Mouse (Mus musculus): ENCODE measurements around the gene Adgrb3. TPM values are rescaled to one million over a fixed set of nuclear protein-coding genes. Genes with fewer than 3 reads are reported as not detected.
"Not testable (repeated sequence)": the region's sequence is repeated elsewhere in the genome, so short reads cannot be mapped to it uniquely, and the experiment has no call there.

The Adgrb3 gene
- polyA plus RNA-seq, 1 experiment from 2014 or later = 0.62 TPM

- H3K36me3 ChIP-seq (ENCODE audit: control insufficient read depth, insufficient read depth, low read length) = no peaks in the 10 kb centered on the region
- WGBS = 87% methylated on average over 4 of the region's 4 CpGs
Observed at GRCm38 (mm10) chr1:25697179-25697578, 132.3 kb downstream of the Adgrb3 start.

DNA sequence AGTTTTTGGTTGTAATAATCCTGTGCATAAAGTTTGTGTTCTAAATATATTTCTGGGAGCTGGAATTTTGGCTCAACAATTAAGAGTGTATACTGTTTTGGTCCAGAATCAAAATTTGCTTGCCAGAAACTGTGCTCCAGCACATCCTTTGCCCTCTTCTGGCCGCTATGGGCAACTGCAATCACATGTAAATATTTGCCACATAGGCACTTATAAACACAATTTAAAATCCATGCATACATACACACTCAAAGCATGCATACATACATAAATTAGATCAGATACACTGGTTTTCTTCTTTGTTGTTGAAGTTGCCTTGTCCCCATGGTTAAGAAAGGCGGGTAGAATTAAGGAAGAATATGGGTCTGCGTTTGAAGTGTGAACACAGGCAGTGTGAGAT is 132.7 kb downstream of the Adgrb3 start:
- Histone ChIP-seq H3K27ac (ENCODE audit: low read depth, low read length) (no peak overlapping the region), H3K4me3 (ENCODE audit: low read length) (no peak overlapping the region), H3K9me3 (ENCODE audit: control insufficient read depth, low read length) (no peaks in the 10 kb centered on the region), H3K9ac (ENCODE audit: low read depth, low read length) (no peak overlapping the region), H3K27me3 (ENCODE audit: control insufficient read depth, insufficient read depth, low read length) (no peaks in the 10 kb centered on the region), H3K4me2 (replicated peaks; ENCODE audit: low read depth, low read length) (no peak overlapping the region), H3K36me3 (ENCODE audit: control insufficient read depth, insufficient read depth, low read length) (no peaks in the 10 kb centered on the region), H3K4me1 (ENCODE audit: control insufficient read depth, insufficient read depth, low read length) (no peaks in the 10 kb centered on the region)
- WGBS = 70% methylated on average over 3 of the region's 3 CpGs
- ATAC-seq (ENCODE audit: low FRiP score, low TSS enrichment) = no peak

More at GRCm38 (mm10) chr1:25697179-25697578, 132.3 kb downstream of the Adgrb3 start:
- Histone ChIP-seq H3K27ac (ENCODE audit: low read depth, low read length) (no peak overlapping the region), H3K27me3 (ENCODE audit: control insufficient read depth, insufficient read depth, low read length) (no peaks in the 10 kb centered on the region), H3K9me3 (ENCODE audit: control insufficient read depth, low read length) (no peaks in the 10 kb centered on the region), H3K4me3 (ENCODE audit: low read length) (no peak overlapping the region), H3K4me2 (replicated peaks; ENCODE audit: low read depth, low read length) (no peak overlapping the region), H3K9ac (ENCODE audit: low read depth, low read length) (no peak overlapping the region), H3K4me1 (ENCODE audit: control insufficient read depth, insufficient read depth, low read length) (no peaks in the 10 kb centered on the region)
- no peak for ATAC-seq (ENCODE audit: low FRiP score, low TSS enrichment)

DNA sequence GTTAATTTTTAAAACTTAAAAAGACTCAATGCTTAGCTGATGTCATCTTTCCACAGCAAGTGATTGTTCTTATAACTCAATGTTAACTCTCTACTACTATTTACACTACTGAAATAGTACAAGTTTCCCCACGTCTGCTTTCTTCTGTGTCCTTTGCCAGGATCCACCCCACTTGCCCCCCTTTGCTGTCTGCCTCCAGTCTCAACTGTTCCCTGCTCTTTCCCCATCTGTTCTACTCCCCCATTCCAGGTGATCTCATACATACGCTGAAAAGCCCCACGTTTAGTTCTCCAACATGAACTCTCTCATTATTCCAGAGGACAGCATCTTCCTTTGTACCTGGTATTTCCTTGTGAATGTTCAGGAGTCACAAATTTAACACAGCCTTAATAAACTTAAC is 147.4 kb downstream of the Adgrb3 start:
- 79% methylated on average over 3 of the region's 3 CpGs for WGBS
- H3K27me3 ChIP-seq (ENCODE audit: control insufficient read depth, insufficient read depth, low read length) = no peaks in the 10 kb centered on the region
- H3K9me3 ChIP-seq (ENCODE audit: control insufficient read depth, low read length) = no peaks in the 10 kb centered on the region
- H3K4me1 ChIP-seq (ENCODE audit: control insufficient read depth, insufficient read depth, low read length) = no peaks in the 10 kb centered on the region
- no peak overlapping the region for H3K4me2 ChIP-seq (replicated peaks; ENCODE audit: low read depth, low read length)
- H3K4me3 ChIP-seq (ENCODE audit: low read length) = no peak overlapping the region
- no peak overlapping the region for H3K27ac ChIP-seq (ENCODE audit: low read depth, low read length)
- no peaks in the 10 kb centered on the region for H3K36me3 ChIP-seq (ENCODE audit: control insufficient read depth, insufficient read depth, low read length)
- no peak overlapping the region for H3K9ac ChIP-seq (ENCODE audit: low read depth, low read length)
- ATAC-seq (ENCODE audit: low FRiP score, low TSS enrichment) = no peak

GRCm38 (mm10) chr1:25679656-25680055 is 149.9 kb downstream of the Adgrb3 start:
- no peak overlapping the region for H3K4me3 ChIP-seq (ENCODE audit: low read length)
- no peak for ATAC-seq (ENCODE audit: low FRiP score, low TSS enrichment)
- no peaks in the 10 kb centered on the region for H3K9me3 ChIP-seq (ENCODE audit: control insufficient read depth, low read length)
- H3K9ac ChIP-seq (ENCODE audit: low read depth, low read length) = no peak overlapping the region
- WGBS = 71% methylated on average over 2 of the region's 2 CpGs
- H3K4me1 ChIP-seq (ENCODE audit: control insufficient read depth, insufficient read depth, low read length) = no peaks in the 10 kb centered on the region
- H3K27me3 ChIP-seq (ENCODE audit: control insufficient read depth, insufficient read depth, low read length) = no peaks in the 10 kb centered on the region
- H3K4me2 ChIP-seq (replicated peaks; ENCODE audit: low read depth, low read length) = no peak overlapping the region
- H3K36me3 ChIP-seq (ENCODE audit: control insufficient read depth, insufficient read depth, low read length) = no peaks in the 10 kb centered on the region
- H3K27ac ChIP-seq (ENCODE audit: low read depth, low read length) = no peak overlapping the region

DNA sequence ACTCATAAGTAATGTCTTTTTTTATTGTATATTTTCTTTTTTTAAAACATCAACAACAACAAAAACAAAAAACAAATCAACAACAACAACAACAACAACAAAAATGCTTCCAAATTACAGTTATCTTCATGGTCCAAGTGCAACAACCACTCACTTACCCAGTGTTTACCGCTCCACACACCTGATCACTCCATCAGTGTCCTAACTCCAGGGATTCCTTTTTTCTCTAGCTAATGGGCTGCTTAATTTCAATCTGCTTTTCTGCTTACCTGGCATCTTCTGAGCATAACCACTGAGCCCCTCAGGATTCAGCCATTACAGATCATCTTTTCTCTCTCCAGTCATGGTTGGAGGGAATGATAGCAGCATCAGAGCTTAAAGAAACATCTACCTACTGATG is 176.8 kb downstream of the Adgrb3 start:
- no peaks in the 10 kb centered on the region for H3K4me1 ChIP-seq (ENCODE audit: control insufficient read depth, insufficient read depth, low read length)
- H3K36me3 ChIP-seq (ENCODE audit: control insufficient read depth, insufficient read depth, low read length) = no peaks in the 10 kb centered on the region
- no peaks in the 10 kb centered on the region for H3K27me3 ChIP-seq (ENCODE audit: control insufficient read depth, insufficient read depth, low read length)
- no peak overlapping the region for H3K4me2 ChIP-seq (replicated peaks; ENCODE audit: low read depth, low read length)
- H3K4me3 ChIP-seq (ENCODE audit: low read length) = no peak overlapping the region
- no peak for ATAC-seq (ENCODE audit: low FRiP score, low TSS enrichment)
- 92% methylated on average over 1 of the region's 1 CpGs for WGBS
- H3K9me3 ChIP-seq (ENCODE audit: control insufficient read depth, low read length) = no peaks in the 10 kb centered on the region
- no peak overlapping the region for H3K27ac ChIP-seq (ENCODE audit: low read depth, low read length)
- H3K9ac ChIP-seq (ENCODE audit: low read depth, low read length) = no peak overlapping the region

- ATAC-seq (ENCODE audit: low FRiP score, low TSS enrichment) = no peak
- WGBS = 71% methylated on average over 5 of the region's 5 CpGs
- Histone ChIP-seq H3K36me3 (ENCODE audit: control insufficient read depth, insufficient read depth, low read length) (no peaks in the 10 kb centered on the region), H3K27me3 (ENCODE audit: control insufficient read depth, insufficient read depth, low read length) (no peaks in the 10 kb centered on the region), H3K9ac (ENCODE audit: low read depth, low read length) (no peak overlapping the region), H3K27ac (ENCODE audit: low read depth, low read length) (no peak overlapping the region), H3K4me3 (ENCODE audit: low read length) (no peak overlapping the region), H3K4me1 (ENCODE audit: control insufficient read depth, insufficient read depth, low read length) (no peaks in the 10 kb centered on the region), H3K4me2 (replicated peaks; ENCODE audit: low read depth, low read length) (no peak overlapping the region), H3K9me3 (ENCODE audit: control insufficient read depth, low read length) (no peaks in the 10 kb centered on the region)
Observed at GRCm38 (mm10) chr1:25644256-25644655, 185.3 kb downstream of the Adgrb3 start.

GRCm38 (mm10) chr1:25621458-25621857 is 208.0 kb downstream of the Adgrb3 start:
- no peak for ATAC-seq (ENCODE audit: low FRiP score, low TSS enrichment)
- no peak overlapping the region for H3K4me2 ChIP-seq (replicated peaks; ENCODE audit: low read depth, low read length)
- no peak overlapping the region for H3K4me3 ChIP-seq (ENCODE audit: low read length)
- H3K9ac ChIP-seq (ENCODE audit: low read depth, low read length) = no peak overlapping the region
- WGBS = 72% methylated on average over 4 of the region's 4 CpGs
- H3K27me3 ChIP-seq (ENCODE audit: control insufficient read depth, insufficient read depth, low read length) = no peaks in the 10 kb centered on the region
- no peaks in the 10 kb centered on the region for H3K4me1 ChIP-seq (ENCODE audit: control insufficient read depth, insufficient read depth, low read length)
- H3K36me3 ChIP-seq (ENCODE audit: control insufficient read depth, insufficient read depth, low read length) = no peaks in the 10 kb centered on the region
- H3K27ac ChIP-seq (ENCODE audit: low read depth, low read length) = no peak overlapping the region
- no peaks in the 10 kb centered on the region for H3K9me3 ChIP-seq (ENCODE audit: control insufficient read depth, low read length)

DNA sequence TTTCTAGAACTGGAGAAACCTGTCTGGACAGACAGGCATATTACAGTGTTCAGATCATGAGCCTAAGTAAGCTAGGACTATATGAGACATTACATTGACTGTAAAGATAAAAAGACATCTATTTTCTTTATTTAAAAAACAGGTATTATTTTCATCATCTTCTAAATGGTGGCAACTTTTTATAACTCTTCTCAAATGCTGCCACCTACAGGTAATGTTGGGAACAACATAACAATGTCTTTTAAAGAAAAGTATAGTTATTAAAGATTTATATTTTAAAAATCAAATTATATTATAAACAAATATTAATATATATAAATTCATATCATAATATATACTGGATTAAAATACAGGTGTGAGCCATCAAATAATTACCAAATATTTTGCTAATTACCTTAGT is 212.6 kb downstream of the Adgrb3 start:
- H3K27ac ChIP-seq (ENCODE audit: low read depth, low read length) = no peak overlapping the region
- H3K4me1 ChIP-seq (ENCODE audit: control insufficient read depth, insufficient read depth, low read length) = no peaks in the 10 kb centered on the region
- no peaks in the 10 kb centered on the region for H3K9me3 ChIP-seq (ENCODE audit: control insufficient read depth, low read length)
- ATAC-seq (ENCODE audit: low FRiP score, low TSS enrichment) = no peak
- no peak overlapping the region for H3K9ac ChIP-seq (ENCODE audit: low read depth, low read length)
- no peaks in the 10 kb centered on the region for H3K36me3 ChIP-seq (ENCODE audit: control insufficient read depth, insufficient read depth, low read length)
- no peaks in the 10 kb centered on the region for H3K27me3 ChIP-seq (ENCODE audit: control insufficient read depth, insufficient read depth, low read length)
- no peak overlapping the region for H3K4me3 ChIP-seq (ENCODE audit: low read length)
- no peak overlapping the region for H3K4me2 ChIP-seq (replicated peaks; ENCODE audit: low read depth, low read length)

GRCm38 (mm10) chr1:25610776-25611175 is 218.7 kb downstream of the Adgrb3 start:
- H3K4me2 ChIP-seq (replicated peaks; ENCODE audit: low read depth, low read length); H3K27me3 ChIP-seq (ENCODE audit: control insufficient read depth, insufficient read depth, low read length); H3K4me3 ChIP-seq (ENCODE audit: low read length); H3K4me1 ChIP-seq (ENCODE audit: control insufficient read depth, insufficient read depth, low read length); ATAC-seq (ENCODE audit: low FRiP score, low TSS enrichment); H3K36me3 ChIP-seq (ENCODE audit: control insufficient read depth, insufficient read depth, low read length); H3K27ac ChIP-seq (ENCODE audit: low read depth, low read length); H3K9me3 ChIP-seq (ENCODE audit: control insufficient read depth, low read length); H3K9ac ChIP-seq (ENCODE audit: low read depth, low read length): not testable (repeated sequence)

DNA sequence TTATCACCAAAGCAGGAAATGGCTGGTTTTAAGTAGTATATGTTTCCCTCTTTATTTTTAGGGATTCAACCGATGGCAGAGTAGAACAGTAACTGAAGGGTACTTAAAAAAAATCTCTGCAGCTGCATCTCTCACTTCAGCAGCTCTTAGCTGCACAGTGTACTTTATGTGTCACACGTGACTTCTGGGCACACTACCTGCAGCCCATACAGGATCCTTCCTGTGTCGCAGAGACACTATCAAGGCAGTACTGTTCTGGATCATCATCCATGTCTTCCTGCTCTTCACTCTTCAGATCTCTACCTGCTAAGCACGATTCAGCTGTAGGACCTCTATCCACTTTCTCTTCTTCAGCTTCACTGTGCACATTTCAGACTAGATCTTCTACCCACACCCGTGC is 230.6 kb downstream of the Adgrb3 start:
- Histone ChIP-seq H3K36me3 (ENCODE audit: control insufficient read depth, insufficient read depth, low read length) (no peaks in the 10 kb centered on the region), H3K4me1 (ENCODE audit: control insufficient read depth, insufficient read depth, low read length) (no peaks in the 10 kb centered on the region), H3K9ac (ENCODE audit: low read depth, low read length) (no peak overlapping the region), H3K27me3 (ENCODE audit: control insufficient read depth, insufficient read depth, low read length) (no peaks in the 10 kb centered on the region), H3K4me3 (ENCODE audit: low read length) (no peak overlapping the region), H3K4me2 (replicated peaks; ENCODE audit: low read depth, low read length) (no peak overlapping the region), H3K9me3 (ENCODE audit: control insufficient read depth, low read length) (no peaks in the 10 kb centered on the region), H3K27ac (ENCODE audit: low read depth, low read length) (no peak overlapping the region)
- no peak for ATAC-seq (ENCODE audit: low FRiP score, low TSS enrichment)
- 87% methylated on average over 5 of the region's 5 CpGs for WGBS

Measured in kidney, embryonic 14.5 days (tissue).